Mouse (Mus musculus): Measurements from ENCODE around the gene Prr29.

GRCm38 (mm10) chr11:106387020-106387419, 21.7 kb downstream of the Prr29 start:
- TF ChIP-seq USF1 (IDR thresholded peaks at IDR 0.05; ENCODE audit: low read depth) (no peak), TCF12 (IDR thresholded peaks at IDR 0.05; ENCODE audit: insufficient read depth, poor library complexity, severe bottlenecking) (no peak)

Measured in myocyte (in vitro differentiated cells).